Mouse (Mus musculus): Measurements from ENCODE around the gene Bcl2a1a. TPM values are rescaled to one million over a fixed set of nuclear protein-coding genes. Genes with fewer than 3 reads are reported as not detected.
"Not testable (repeated sequence)": the region's sequence is repeated elsewhere in the genome, so short reads cannot be mapped to it uniquely, and the experiment has no call there.

Bcl2a1a gene
- total RNA-seq (2021) = not detected

- intact Hi-C loops (cut with DNase I); DNase-seq (ENCODE audit: low spot score in 2 of 2): not testable (repeated sequence)
Measured at GRCm38 (mm10) chr9:88956670-88957153, at the start of gene Bcl2a1a. Gene Bcl2a1a, plus strand, starts transcription at chr9:88956900.

GRCm38 (mm10) chr9:88916576-88916975 lies 40.1 kb upstream of the Bcl2a1a start:
- DNase-seq (ENCODE audit: low spot score in 2 of 2); intact Hi-C loops (cut with DNase I): not testable (repeated sequence)

- intact Hi-C loops (cut with DNase I); DNase-seq (ENCODE audit: low spot score in 2 of 2): not testable (repeated sequence)
Measured at GRCm38 (mm10) chr9:88938312-88938711, 18.4 kb upstream of the Bcl2a1a start.

- intact Hi-C loops (cut with DNase I); DNase-seq (ENCODE audit: low spot score in 2 of 2): not testable (repeated sequence)
Measured at GRCm38 (mm10) chr9:88951466-88951865, 5.2 kb upstream of the Bcl2a1a start.

- intact Hi-C loops (cut with DNase I) = not testable (repeated sequence)
Measured at GRCm38 (mm10) chr9:88953151-88953550, 3.5 kb upstream of the Bcl2a1a start.

GRCm38 (mm10) chr9:88955224-88955623 lies 1.5 kb upstream of the Bcl2a1a start:
- intact Hi-C loops (cut with DNase I); DNase-seq (ENCODE audit: low spot score in 2 of 2): not testable (repeated sequence)

More at GRCm38 (mm10) chr9:88953151-88953550, 3.5 kb upstream of the Bcl2a1a start:
- not testable (repeated sequence) for DNase-seq (ENCODE audit: low spot score in 2 of 2)

GRCm38 (mm10) chr9:88956035-88956434 lies 665 bp upstream of the Bcl2a1a start:
- intact Hi-C loops (cut with DNase I); DNase-seq (ENCODE audit: low spot score in 2 of 2): not testable (repeated sequence)

- DNase-seq (ENCODE audit: low spot score in 2 of 2) = no peak
- intact Hi-C loops (cut with DNase I) = no loop called here
Measured at GRCm38 (mm10) chr9:88958891-88959290, 2.2 kb downstream of the Bcl2a1a start.

GRCm38 (mm10) chr9:88959981-88960380 lies 3.3 kb downstream of the Bcl2a1a start:
- DNase-seq (ENCODE audit: low spot score in 2 of 2); intact Hi-C loops (cut with DNase I): not testable (repeated sequence)

- DNase-seq (ENCODE audit: low spot score in 2 of 2); intact Hi-C loops (cut with DNase I): not testable (repeated sequence)
Measured at GRCm38 (mm10) chr9:88966462-88966861, 9.8 kb downstream of the Bcl2a1a start.

GRCm38 (mm10) chr9:88969502-88969901 lies 12.8 kb downstream of the Bcl2a1a start:
- intact Hi-C loops (cut with DNase I); DNase-seq (ENCODE audit: low spot score in 2 of 2): not testable (repeated sequence)

GRCm38 (mm10) chr9:88976875-88977274 lies 20.2 kb downstream of the Bcl2a1a start:
- DNase-seq (ENCODE audit: low spot score in 2 of 2); intact Hi-C loops (cut with DNase I): not testable (repeated sequence)

- intact Hi-C loops (cut with DNase I); DNase-seq (ENCODE audit: low spot score in 2 of 2): not testable (repeated sequence)
Measured at GRCm38 (mm10) chr9:88979781-88980180, 23.1 kb downstream of the Bcl2a1a start.

- DNase-seq (ENCODE audit: low spot score in 2 of 2); intact Hi-C loops (cut with DNase I): not testable (repeated sequence)
Measured at GRCm38 (mm10) chr9:89001541-89001940, 44.8 kb downstream of the Bcl2a1a start.

Other genes starting within 250 kb of the Bcl2a1a start
- gene Mthfsl, start 236.6 kb upstream of the Bcl2a1a start, total RNA-seq (2021) = 10 to 100 TPM; 29.7 to 31.6 TPM
- 1 to 10 TPM in 1 of 2 experiments, under 1 TPM in 1; 0.57 to 1.1 TPM for gene Bcl2a1d, start 225.0 kb upstream of the Bcl2a1a start, total RNA-seq (2021)
- under 1 TPM in 1 of 2 experiments, not detected in 1; 0.17 TPM for gene Trim43c, start 117.7 kb upstream of the Bcl2a1a start, total RNA-seq (2021)
- not detected for gene Trim43b, start 135.9 kb downstream of the Bcl2a1a start, total RNA-seq (2021)
- under 1 TPM in 1 of 2 experiments, not detected in 1; 0.64 TPM for gene Bcl2a1b, start 242.3 kb downstream of the Bcl2a1a start, total RNA-seq (2021)
- not detected for gene Gm29094, start 242.5 kb downstream of the Bcl2a1a start, total RNA-seq (2021)

Data from left cerebral cortex, postnatal 36 days (tissue).